Mouse (Mus musculus): ENCODE results near the gene Atp5c1.
A peak's percentile ranks its signal among the peaks of the same experiment; 100 is the strongest.

Gene Atp5c1

DNA sequence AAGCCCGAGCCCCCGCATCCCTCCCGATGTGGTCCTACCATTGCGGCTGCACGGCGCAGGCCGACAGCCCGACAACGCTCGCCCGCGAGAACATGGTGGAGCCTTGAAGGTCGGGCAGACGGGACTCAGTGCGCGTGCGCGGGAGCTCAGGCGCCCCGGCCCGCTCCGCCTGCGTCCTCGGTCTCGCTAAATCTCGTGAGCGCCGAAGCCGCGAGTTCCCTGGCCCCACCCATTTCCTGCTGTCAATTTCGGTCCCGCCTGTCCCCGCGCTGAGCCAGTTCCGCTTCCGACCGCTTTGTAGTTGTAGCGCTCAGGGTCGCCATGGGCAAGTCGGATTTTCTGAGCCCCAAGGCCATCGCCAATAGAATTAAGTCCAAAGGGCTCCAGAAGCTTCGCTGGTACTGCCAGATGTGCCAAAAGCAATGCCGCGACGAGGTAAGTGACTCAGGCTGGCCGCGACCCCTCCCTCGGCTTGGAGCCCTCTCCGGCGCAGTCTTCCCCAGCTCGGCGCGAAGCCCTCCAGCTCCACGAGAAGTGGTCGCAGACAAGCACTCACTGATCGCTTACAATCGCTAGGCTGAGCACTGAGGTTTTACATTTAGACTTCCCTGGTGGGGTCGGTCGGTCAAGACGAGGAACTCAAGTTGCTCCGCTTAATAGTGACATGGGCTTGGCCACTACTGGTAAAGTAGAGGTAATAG is at the start of gene Atp5c1, which contains the start of gene Kin:
Atp5c1 (minus strand) TSS at position 201 of the 701 bp plus-strand sequence.
Kin (plus strand) TSS at position 284 of the 701 bp plus-strand sequence.
- peak; percentile 95 for DNase-seq (ENCODE audit: low spot score)

GRCm38 (mm10) chr2:10128571-10128970 is 48.3 kb upstream of the Atp5c1 start:
- DNase-seq (ENCODE audit: low spot score), result no peak

DNA sequence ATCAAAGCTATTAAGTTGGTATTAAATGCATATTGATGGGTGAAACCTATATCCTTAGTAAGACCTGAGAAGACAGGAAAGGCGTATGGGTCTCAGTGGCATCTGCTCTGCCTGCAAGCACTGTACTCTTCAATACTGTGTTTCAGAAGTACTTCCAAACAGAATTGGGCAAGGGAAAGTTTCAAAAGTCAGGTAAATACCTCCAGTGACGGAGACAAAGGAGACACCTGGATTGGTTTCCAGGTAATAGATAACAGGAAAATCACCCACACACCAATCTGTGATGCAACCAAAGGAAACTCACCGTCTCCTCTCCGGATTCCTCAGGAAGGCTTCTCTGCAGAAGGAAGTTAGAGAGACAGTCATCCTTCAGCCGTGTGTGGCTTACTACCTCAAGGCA is 47.2 kb upstream of the Atp5c1 start:
- no peak for DNase-seq (ENCODE audit: low spot score)

DNA sequence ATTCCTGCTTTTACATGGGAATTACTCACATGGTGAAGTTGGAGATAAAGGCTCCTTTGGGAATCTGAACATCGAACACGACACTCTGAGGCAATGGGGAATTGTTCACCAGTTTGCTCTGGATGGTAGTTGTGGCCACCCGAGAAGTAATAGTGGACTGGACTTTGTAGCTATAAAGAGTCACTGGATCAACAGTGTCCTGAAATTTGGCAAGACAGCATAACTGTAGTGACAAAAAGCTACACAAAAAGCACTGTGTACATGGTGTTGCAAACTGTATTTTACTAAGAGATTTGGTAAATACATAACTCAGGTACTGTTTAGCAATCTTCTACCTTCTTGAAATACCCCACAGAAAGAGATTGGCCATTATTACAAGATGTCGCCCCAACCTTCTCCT is 45.8 kb upstream of the Atp5c1 start:
- DNase-seq (ENCODE audit: low spot score), result no peak

DNA sequence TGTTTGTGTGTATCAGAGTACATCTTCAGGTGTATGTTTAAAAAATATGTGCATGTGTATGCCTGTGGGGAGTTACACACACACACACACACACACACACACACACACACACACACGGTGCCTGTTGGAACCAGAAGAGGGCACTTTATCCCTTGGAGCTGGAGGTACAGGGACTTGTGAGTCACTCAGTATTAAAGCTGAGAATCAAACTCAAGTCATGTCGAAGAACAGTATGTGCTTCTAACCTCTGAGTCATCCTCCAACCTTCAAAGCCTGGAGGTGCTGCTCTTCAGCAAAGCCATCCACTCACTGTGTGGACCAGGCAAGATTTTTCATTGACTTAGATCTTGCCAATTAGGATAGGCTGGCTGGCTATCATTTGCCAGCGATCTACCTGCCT is 41.5 kb upstream of the Atp5c1 start:
- DNase-seq (ENCODE audit: low spot score), result no peak

DNA sequence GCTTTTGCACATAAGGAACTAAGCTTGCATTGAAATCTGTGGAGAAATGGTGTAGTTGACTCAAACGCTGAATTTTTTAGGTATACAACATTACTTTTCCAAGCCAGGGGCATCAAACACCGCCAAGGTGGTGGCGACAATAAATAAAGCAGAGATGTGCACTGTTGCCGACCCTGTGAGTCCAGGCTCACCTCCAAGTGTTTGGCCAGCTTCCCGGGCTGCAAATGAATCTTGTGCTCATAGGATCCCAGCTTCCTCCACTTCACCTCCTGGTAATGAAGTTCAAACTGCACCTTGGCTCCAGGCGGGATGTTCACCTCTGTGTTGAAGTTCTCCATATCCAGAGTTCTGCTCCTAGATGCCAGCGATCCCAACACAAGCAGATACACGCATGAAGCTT is 39.0 kb upstream of the Atp5c1 start:
- DNase-seq (ENCODE audit: low spot score), result no peak

- no peak for DNase-seq (ENCODE audit: low spot score)
These were observed 38.4 kb upstream of the Atp5c1 start for GRCm38 (mm10) chr2:10118751-10119150.

DNA sequence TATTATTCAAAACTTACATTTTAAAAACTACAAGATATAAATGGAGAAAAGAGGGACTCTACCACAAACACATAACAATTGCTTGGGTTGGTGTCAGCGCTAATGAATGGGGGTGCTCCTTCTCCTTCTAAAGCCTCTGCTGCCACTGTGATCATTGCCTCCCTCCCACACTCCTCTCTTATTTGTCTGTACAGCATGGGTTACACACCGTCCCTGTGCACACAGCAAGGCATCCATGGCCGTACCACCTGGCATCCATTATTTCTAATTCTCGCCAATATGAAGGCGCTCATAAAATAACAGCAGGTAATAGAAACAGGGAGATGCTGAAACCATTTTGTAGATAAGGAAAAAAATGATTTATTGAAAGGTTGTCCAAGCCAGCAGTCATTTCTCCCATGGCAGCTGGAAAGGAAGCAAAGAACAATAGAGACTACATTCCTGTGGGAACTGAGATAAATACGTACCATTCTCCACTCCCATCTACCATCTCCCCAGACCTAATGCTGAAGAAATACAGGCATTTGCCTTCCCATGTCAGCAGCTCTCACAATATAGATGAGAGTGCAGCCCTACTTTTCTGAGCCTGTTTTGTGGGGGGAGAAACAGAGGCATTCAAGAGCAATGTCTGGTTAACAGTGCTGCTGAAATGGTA is 28.4 kb upstream of the Atp5c1 start:
- no peak for DNase-seq (ENCODE audit: low spot score)

DNA sequence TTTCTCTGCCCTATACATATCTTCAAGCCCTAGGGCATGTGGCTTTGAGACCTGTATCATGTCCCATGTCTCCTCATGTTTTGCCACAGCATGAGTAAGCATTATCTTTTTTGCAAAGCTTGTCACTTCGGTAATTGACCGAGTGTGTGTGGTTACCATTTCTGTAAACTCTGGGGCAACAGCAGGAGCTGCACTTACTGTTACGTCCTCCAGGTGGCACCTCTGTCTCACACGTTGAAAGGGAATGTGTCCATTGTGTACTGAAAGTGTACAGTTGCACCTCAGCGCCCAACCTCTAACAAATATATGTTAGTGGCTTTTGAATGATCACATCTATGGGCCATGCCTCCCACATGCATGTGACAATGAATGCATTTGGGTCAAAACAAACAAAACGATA is 20.9 kb upstream of the Atp5c1 start:
- DNase-seq (ENCODE audit: low spot score), result no peak

GRCm38 (mm10) chr2:10100471-10100870 is 20.2 kb upstream of the Atp5c1 start:
- no peak for DNase-seq (ENCODE audit: low spot score)

GRCm38 (mm10) chr2:10098598-10099215 is 18.4 kb upstream of the Atp5c1 start:
- no peak for DNase-seq (ENCODE audit: low spot score)

- no peak for DNase-seq (ENCODE audit: low spot score)
These were observed 14.2 kb upstream of the Atp5c1 start for GRCm38 (mm10) chr2:10094327-10095100.

DNA sequence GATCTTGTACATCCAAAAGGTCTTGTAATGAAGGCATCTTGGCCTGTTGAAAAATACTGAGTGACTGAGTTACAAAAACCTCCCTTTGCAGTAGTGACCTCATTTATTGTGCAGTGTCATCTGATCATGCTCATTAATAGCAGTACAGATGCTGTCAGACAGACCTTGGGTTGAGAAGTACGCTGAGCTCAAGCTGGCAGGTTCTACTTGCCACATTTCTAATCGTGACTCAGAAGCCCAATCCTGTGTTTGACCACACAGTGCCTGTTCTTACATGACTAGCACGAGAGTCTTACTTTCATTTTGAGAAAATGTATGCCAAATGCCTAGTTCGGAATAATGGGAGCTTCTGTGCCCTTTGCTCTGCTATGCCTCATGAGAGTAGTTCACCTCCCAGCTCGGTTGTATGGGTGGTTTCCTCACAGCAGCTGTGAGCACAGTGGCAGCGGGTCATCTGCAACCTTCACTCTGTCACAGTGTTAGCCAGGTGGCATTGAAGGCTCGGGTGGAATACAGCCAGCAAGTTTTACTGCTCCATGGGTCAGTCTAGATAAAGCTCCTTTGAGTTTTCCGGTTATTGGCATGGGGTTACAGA is 7.0 kb upstream of the Atp5c1 start:
- DNase-seq (ENCODE audit: low spot score), result no peak

DNA sequence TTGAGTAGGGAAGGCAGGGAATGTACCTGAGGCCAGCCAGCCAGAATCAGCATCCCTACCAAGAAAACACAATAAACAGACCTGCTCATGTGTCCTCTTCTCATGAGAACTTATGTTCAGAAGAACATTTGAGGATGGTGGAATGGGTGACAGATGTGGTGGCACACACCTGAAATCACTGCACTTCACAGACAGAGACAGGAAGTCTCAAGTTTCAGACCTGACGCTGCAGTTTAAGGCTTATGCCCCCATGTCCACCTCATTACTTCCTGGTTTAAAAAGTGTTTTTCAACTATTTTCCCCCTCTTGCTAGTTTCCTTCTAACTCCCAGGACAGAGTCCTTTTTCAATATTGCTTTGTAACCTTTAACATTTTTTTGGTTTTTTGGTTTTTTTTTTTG is 2.4 kb upstream of the Atp5c1 start:
- no peak for DNase-seq (ENCODE audit: low spot score)

GRCm38 (mm10) chr2:10081453-10082080 is 1.3 kb upstream of the Atp5c1 start:
- DNase-seq (ENCODE audit: low spot score), result no peak

DNA sequence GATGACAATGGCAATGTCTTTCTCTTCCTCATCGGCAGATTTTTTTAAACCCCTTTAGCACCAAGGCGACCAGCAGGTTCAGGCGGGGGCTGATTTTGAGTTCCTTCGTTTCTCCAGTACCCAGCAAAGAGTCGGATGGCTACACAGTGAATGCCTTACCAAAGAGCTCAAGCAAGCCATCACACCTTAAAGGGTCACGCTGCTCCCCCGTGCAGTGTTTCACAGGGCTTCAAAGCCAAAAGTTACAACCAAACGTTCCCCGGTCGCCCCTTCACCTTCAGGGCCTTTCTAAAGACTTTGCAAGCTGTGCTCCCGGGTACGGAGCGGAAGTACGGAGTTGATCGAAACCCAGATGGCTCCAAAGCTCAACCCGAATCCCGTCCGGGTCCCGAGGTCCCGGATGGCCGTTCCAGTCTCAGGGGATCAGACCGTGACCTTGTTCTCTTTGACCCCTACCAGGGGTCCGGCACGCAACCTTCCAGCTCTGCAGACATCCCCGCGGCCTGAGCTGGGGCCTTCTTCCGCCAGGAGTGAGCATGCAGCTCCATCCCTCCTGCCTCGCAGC is 483 bp downstream of the Atp5c1 start:
- DNase-seq (ENCODE audit: low spot score), result no peak

GRCm38 (mm10) chr2:10076675-10077074 is 3.6 kb downstream of the Atp5c1 start:
- DNase-seq (ENCODE audit: low spot score), result no peak

DNA sequence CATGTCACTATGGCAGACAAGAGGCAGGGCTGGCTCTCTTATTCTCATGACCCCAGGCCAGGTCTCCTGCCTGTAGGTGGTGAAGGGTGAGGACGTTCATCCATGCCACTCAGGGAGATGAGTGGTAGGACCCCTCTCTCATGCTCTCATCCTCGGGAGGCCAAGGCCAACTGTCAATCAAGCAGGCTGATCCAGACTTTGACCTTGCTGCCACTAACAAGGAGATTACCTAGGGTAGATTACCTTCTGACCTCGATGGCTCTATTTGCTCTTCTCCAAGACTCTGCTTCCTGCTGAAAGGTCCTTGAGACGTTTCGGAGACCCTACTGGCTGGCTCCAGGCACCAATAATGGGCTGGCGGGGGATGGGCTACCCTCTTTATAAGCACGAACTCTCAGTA is 5.8 kb downstream of the Atp5c1 start:
- DNase-seq (ENCODE audit: low spot score), result no peak

- no peak for DNase-seq (ENCODE audit: low spot score)
These were observed 8.6 kb downstream of the Atp5c1 start for GRCm38 (mm10) chr2:10071751-10072150.

- no peak for DNase-seq (ENCODE audit: low spot score)
These were observed 21.5 kb downstream of the Atp5c1 start for GRCm38 (mm10) chr2:10058836-10059235.

DNA sequence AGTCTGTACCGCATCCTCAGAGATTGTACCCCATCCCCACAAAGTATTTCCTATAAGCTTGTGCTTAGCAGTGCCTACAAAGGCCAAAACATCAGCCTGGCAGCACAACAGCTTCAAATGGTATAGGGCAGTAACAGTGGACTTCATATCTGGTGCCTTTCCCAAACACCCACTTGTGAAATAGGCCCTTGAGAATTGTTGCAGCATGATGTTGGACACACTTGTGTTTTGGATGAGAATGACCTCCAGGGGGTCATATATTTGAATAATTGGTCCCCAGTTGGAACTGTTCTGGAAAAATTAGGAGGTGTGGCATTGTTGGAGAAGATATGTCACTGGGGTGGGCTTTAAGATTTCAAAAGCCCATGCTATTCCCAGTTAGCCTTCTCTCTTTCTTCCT is 28.3 kb downstream of the Atp5c1 start:
- DNase-seq (ENCODE audit: low spot score), result no peak

All from ovary, adult 18-20 months (tissue).